Mouse (Mus musculus) midbrain, embryonic 14.5 days (tissue): ENCODE results near the gene Ccsap. TPM values are rescaled to one million over a fixed set of nuclear protein-coding genes. Genes with fewer than 3 reads are reported as not detected.

ENCODE experiments used
- ATAC-seq: fragments of 200-750 bp; cut with Nextera tagmentation; 2 replicates; pipeline ENCODE4 v1.8.0; 2017; ENCODE audit warnings: moderate number of reproducible peaks, moderate library complexity; ENCODE audit not compliant: low FRiP score, low TSS enrichment
- DNase-seq: peaks from one replicate; pipeline ENCODE4 v3.0.0-alpha.2; 2015
- H3K27ac ChIP-seq: fragments of 300-500 bp; sonication (generic); replicated peaks from 2 replicates; pipeline ENCODE4 v1.5.1; 2014; ENCODE audit warnings: mild to moderate bottlenecking, low read depth, low read length, moderate library complexity
- H3K27me3 ChIP-seq: fragments of 300-500 bp; sonication (generic); 2 replicates; pipeline ENCODE4 v1.6.1; 2014; ENCODE audit warnings: low read length, control low read depth, mixed read lengths; ENCODE audit not compliant: control insufficient read depth, insufficient read depth
- H3K36me3 ChIP-seq: fragments of 300-500 bp; sonication (generic); 2 replicates; pipeline ENCODE4 v1.6.1; 2014; ENCODE audit warnings: low read length, control low read depth; ENCODE audit not compliant: control insufficient read depth, insufficient read depth
- H3K4me1 ChIP-seq: fragments of 300-500 bp; sonication (generic); 2 replicates; pipeline ENCODE4 v1.6.1; 2014; ENCODE audit warnings: mild to moderate bottlenecking, antibody characterized with exemption, low read length, control low read depth; ENCODE audit not compliant: control insufficient read depth, insufficient read depth
- H3K4me2 ChIP-seq: fragments of 300-500 bp; sonication (generic); 2 replicates; pipeline ENCODE4 v1.6.1; 2014; ENCODE audit warnings: mild to moderate bottlenecking, low read length, moderate library complexity
- H3K4me3 ChIP-seq: fragments of 300-500 bp; sonication (generic); replicated peaks from 2 replicates; pipeline ENCODE4 v1.5.1; 2014; ENCODE audit warnings: low read depth, low read length
- H3K9ac ChIP-seq: fragments of 300-500 bp; sonication (generic); replicated peaks from 2 replicates; pipeline ENCODE4 v1.6.1; 2014; ENCODE audit warnings: mild to moderate bottlenecking, low read length, moderate library complexity
- H3K9me3 ChIP-seq: fragments of 300-500 bp; sonication (generic); 2 replicates; pipeline ENCODE4 v1.6.1; 2016; ENCODE audit warnings: low read length, control low read depth, mixed read lengths; ENCODE audit not compliant: control insufficient read depth
- WGBS: fragments of 180-500 bp; shearing (Covaris S2); extraction: QIAGEN DNeasy Blood & Tissue Kit; methylation state at CpG from one replicate; pipeline ENCODE4 v1.1.7; 2014; 5-methylcytosine and 5-hydroxymethylcytosine counted together
- polyA plus RNA-seq: library from polyadenylated mRNA; unstranded; fragments of >200 nt; fragmentation: Nextera tagmentation; extraction: Ambion mirVana; gene quantifications from 2 replicates; pipeline ENCODE4 v1.2.1, GENCODE M21; 2014

Gene Ccsap
- polyA plus RNA-seq, 1 experiment from 2014 or later: 4.5 TPM

DNA sequence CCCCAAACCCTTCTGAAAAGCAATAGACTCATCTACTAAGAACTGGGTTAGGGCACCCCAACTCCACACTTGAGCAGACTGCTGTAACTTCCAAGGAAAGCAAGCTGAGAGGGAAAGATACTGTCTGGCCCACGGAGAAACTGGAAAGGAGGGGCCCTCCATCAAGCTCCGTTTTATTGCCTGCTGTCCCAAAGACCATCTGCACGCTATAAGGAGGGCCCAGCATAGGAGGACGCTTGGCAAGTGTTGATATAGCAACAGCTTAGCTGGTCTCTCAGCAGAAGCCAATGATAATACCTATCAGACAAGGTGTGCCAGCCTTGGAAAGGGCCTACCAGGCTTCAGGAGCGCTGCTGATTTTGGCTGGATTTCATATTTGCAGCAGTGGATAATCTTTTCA lies 8.4 kb downstream of the Ccsap start:
- DNase-seq (no peak), ATAC-seq (no peak)
- Histone ChIP-seq H3K4me1 (no peaks in the 10 kb centered on the region), H3K36me3 (no peaks in the 10 kb centered on the region), H3K9me3 (no peaks in the 10 kb centered on the region), H3K27me3 (no peaks in the 10 kb centered on the region), H3K4me3 (no peak overlapping the region), H3K4me2 (no peak overlapping the region), H3K9ac (no peak overlapping the region), H3K27ac (no peak overlapping the region)
- 76% methylated on average over 5 of the region's 5 CpGs for WGBS

GRCm38 (mm10) chr8:123849352-123849751 lies 10.7 kb downstream of the Ccsap start:
- Histone ChIP-seq H3K9ac (no peak overlapping the region), H3K27me3 (no peaks in the 10 kb centered on the region), H3K4me2 (no peak overlapping the region), H3K4me1 (no peaks in the 10 kb centered on the region), H3K4me3 (no peak overlapping the region), H3K27ac (no peak overlapping the region), H3K36me3 (no peaks in the 10 kb centered on the region), H3K9me3 (no peaks in the 10 kb centered on the region)
- DNase-seq (no peak), ATAC-seq (no peak)
- 90% methylated on average over 4 of the region's 4 CpGs for WGBS

DNA sequence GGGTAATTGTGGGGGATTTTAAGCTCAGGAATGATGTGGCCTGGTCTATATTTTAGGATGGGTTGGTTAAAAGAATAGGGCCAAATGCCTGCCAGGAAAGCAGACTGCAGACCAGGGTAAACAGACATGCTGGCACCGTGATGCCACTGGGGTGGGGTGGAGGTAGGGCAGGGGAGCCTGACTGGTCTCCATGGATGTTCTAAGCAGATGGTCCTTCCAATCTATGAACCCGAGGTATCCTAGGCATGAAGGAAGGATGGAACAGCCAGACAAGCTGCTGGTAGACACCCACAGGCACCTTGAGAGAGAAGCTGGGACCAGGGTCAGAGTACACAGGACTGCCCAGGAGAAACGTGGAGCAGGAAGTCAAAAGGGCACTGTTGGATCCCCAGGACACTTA lies 12.5 kb downstream of the Ccsap start:
- no peaks in the 10 kb centered on the region for H3K36me3 ChIP-seq
- H3K9me3 ChIP-seq: no peaks in the 10 kb centered on the region

DNA sequence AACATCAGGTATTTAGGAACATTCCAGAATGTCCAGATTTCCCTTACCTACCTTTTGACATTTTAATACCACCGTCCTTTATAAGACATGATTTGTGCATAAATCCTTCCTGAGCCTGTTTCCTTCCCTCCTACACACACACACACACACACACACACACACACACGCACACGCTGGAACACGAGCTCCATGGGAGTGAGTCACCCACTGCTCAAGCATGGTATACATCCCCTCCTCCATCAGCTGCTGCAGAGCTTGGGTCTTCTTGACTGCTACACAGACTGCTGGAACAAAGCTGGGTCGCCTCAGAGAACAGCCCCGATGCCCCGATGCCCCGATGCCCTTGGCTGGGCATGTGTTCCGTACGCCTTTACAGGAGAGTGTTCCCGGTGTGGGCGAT lies 13.5 kb downstream of the Ccsap start:
- Histone ChIP-seq H3K4me3 (no peak overlapping the region), H3K9ac (no peak overlapping the region), H3K27ac (no peak overlapping the region), H3K4me2 (no peak overlapping the region), H3K4me1 (no peaks in the 10 kb centered on the region), H3K9me3 (no peaks in the 10 kb centered on the region), H3K27me3 (no peaks in the 10 kb centered on the region), H3K36me3 (0 out of 2 replicates have a peak, but pooled peaks cover under 1% of the 10 kb centered on the region)
- no peak for ATAC-seq
- no peak for DNase-seq
- 96% methylated on average over 12 of the region's 12 CpGs for WGBS

More for the DNA sequence above, 12.5 kb downstream of the Ccsap start:
- Histone ChIP-seq H3K27me3 (no peaks in the 10 kb centered on the region), H3K9ac (no peak overlapping the region), H3K27ac (no peak overlapping the region), H3K4me1 (no peaks in the 10 kb centered on the region), H3K4me2 (no peak overlapping the region), H3K4me3 (no peak overlapping the region)
- 65% methylated on average over 3 of the region's 3 CpGs for WGBS
- DNase-seq: no peak
- no peak for ATAC-seq

DNA sequence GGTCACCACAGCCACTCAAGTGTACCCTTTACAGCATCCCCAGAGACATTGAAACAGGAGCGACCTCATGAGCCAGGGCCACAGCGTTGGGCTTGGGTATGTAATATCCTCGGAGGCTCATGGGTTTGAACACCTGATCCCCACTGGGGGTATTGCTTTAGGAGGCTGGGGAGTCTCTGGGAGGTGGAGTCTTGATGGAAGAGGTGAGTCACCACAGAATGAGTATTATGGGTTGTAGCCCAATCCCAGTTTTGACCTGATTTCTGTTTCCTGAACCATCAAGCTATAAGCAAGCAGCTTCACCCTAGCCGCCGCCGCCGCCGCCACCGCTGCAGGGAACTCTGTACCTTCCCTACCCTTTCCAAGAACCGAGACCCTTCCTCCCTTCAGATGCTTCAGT lies 14.0 kb downstream of the Ccsap start:
- Histone ChIP-seq H3K4me3 (no peak overlapping the region), H3K36me3 (0 out of 2 replicates have a peak, but pooled peaks cover 6% of the 10 kb centered on the region)
- DNase-seq: no peak

DNA sequence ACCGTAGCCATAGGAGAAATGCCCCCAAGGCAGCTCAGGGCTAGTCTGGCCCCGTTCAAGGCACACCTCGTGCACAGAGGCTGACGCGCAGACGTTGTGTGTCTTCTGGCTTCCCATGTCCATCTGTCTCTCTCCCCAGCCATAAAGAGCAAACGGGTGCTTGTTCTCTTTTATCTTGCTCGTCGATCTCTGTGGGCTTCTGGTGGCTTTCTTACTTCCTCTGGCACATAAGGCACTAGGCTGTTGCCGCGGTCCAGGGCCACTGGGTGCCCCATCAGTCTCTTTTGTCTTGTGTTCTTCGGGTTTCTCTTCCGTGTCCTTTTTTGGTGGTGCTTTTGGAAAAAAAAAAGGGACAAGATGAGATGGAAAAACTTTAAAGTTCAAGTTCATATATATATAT lies 14.9 kb downstream of the Ccsap start:
- no peak overlapping the region for H3K27ac ChIP-seq

More for the DNA sequence above, 14.0 kb downstream of the Ccsap start:
- Histone ChIP-seq H3K4me1 (no peaks in the 10 kb centered on the region), H3K4me2 (no peak overlapping the region), H3K9ac (no peak overlapping the region), H3K27ac (no peak overlapping the region), H3K9me3 (no peaks in the 10 kb centered on the region), H3K27me3 (no peaks in the 10 kb centered on the region)
- ATAC-seq: no peak
- 88% methylated on average over 10 of the region's 10 CpGs for WGBS

GRCm38 (mm10) chr8:123844341-123844740 lies 15.7 kb downstream of the Ccsap start:
- Histone ChIP-seq H3K9me3 (no peaks in the 10 kb centered on the region), H3K27me3 (no peaks in the 10 kb centered on the region), H3K27ac (no peak overlapping the region), H3K9ac (no peak overlapping the region), H3K4me2 (no peak overlapping the region), H3K36me3 (peaks cover 11% of the 10 kb centered on the region; the same call in 1 of the 2 replicates), H3K4me3 (no peak overlapping the region), H3K4me1 (no peaks in the 10 kb centered on the region)
- ATAC-seq (no peak), DNase-seq (no peak)
- WGBS: 91% methylated on average over 7 of the region's 7 CpGs

More for the DNA sequence above, 14.9 kb downstream of the Ccsap start:
- Histone ChIP-seq H3K36me3 (peaks cover 11% of the 10 kb centered on the region; the same call in 1 of the 2 replicates), H3K9me3 (no peaks in the 10 kb centered on the region), H3K9ac (no peak overlapping the region), H3K4me2 (no peak overlapping the region), H3K27me3 (no peaks in the 10 kb centered on the region), H3K4me1 (no peaks in the 10 kb centered on the region), H3K4me3 (no peak overlapping the region)
- WGBS: 96% methylated on average over 13 of the region's 13 CpGs
- ATAC-seq (no peak), DNase-seq (no peak)

DNA sequence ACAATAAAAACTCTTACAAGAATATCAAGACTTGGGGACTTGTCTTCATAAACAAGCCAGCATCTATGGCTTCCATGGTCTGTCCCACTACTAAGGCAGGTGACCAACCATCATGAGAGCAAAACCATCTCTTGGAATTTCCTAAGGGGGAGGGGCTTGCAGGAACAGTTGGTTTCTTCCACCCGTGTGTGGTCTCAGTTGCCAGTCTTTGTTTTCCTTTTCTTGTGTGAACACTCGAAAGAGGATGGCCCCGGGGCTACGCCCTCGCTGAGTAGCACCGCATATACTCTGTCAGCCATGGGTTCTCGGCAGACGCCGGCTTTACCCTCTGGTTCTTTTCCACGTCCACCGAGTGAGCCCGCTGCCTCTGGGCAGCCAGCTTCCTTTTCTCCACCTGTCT lies 17.9 kb downstream of the Ccsap start:
- no peaks in the 10 kb centered on the region for H3K9me3 ChIP-seq
- H3K27ac ChIP-seq: no peak overlapping the region
- no peaks in the 10 kb centered on the region for H3K27me3 ChIP-seq
- H3K36me3 ChIP-seq: peaks cover 17% of the 10 kb centered on the region; the same call in 1 of the 2 replicates
- ATAC-seq: no peak
- no peaks in the 10 kb centered on the region for H3K4me1 ChIP-seq
- WGBS: 89% methylated on average over 12 of the region's 12 CpGs
- H3K4me3 ChIP-seq: no peak overlapping the region
- no peak overlapping the region for H3K4me2 ChIP-seq
- DNase-seq: no peak
- no peak overlapping the region for H3K9ac ChIP-seq

DNA sequence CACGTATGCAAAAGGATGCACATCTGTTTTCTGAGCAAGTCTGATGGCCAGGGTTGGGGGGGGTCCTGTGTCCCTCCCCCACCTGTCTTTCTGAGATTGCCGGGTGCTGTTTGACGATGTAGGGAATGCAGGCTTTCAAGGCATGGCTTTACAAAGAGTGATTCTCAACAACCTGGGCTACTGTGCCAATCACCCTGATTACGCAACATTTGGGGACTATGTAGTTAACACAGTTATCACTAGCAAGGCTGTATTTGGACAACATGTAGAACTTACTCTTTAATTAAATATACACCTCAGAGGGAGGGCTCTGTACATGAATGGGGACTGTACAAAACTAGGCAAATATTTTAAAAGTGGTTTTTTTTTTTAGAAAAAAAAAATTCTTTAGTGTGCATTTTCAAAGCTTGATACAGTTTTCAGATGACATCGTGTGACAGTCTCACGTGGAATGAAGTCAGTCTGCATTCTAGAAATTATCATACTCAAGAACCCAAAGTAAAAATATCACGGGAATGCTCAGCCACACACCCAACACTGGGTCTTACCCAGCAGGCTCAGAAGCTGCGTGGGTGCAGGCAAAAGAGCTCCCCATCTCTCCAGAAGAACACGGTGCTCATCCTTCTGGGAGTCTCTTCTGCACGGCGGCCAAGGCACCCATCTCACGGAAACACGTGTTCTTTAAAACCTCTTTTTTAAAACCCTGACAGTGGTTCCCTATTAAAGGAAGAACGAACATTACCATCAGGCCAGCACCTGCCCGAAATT lies 19.2 kb downstream of the Ccsap start:
- Histone ChIP-seq H3K9ac (no peak overlapping the region), H3K36me3 (peaks cover 23% of the 10 kb centered on the region), H3K27me3 (no peaks in the 10 kb centered on the region), H3K4me2 (no peak overlapping the region), H3K9me3 (no peaks in the 10 kb centered on the region), H3K27ac (no peak overlapping the region), H3K4me1 (no peaks in the 10 kb centered on the region), H3K4me3 (no peak overlapping the region)
- DNase-seq: no peak
- no peak for ATAC-seq
- 94% methylated on average over 15 of the region's 15 CpGs for WGBS
